Mouse (Mus musculus) neural tube, embryonic 15.5 days (tissue): ENCODE measurements around the gene Lrrc52. TPM values are rescaled to one million over a fixed set of nuclear protein-coding genes. Genes with fewer than 3 reads are reported as not detected.

Experiments
- ATAC-seq: fragments of 200-750 bp; cut with Nextera tagmentation; 2 replicates; pipeline ENCODE4 v1.8.0; 2017; ENCODE audit warnings: mild to moderate bottlenecking, moderate TSS enrichment, moderate library complexity; ENCODE audit not compliant: low FRiP score
- H3K27ac ChIP-seq: fragments of 300-500 bp; sonication (generic); replicated peaks from 2 replicates; pipeline ENCODE4 v1.5.1; 2015; ENCODE audit warnings: mild to moderate bottlenecking, inconsistent platforms
- H3K27me3 ChIP-seq: fragments of 300-500 bp; sonication (generic); replicated peaks from 2 replicates; pipeline ENCODE4 v1.6.1; 2015; ENCODE audit warnings: inconsistent platforms
- H3K36me3 ChIP-seq: fragments of 300-500 bp; sonication (generic); 2 replicates; pipeline ENCODE4 v1.6.1; 2015; ENCODE audit warnings: inconsistent platforms
- H3K4me1 ChIP-seq: fragments of 300-500 bp; sonication (generic); 2 replicates; pipeline ENCODE4 v1.6.1; 2015; ENCODE audit warnings: inconsistent platforms
- H3K4me2 ChIP-seq: fragments of 300-500 bp; sonication (generic); 2 replicates; pipeline ENCODE4 v1.6.1; 2015; ENCODE audit warnings: inconsistent platforms, mild to moderate bottlenecking, moderate library complexity
- H3K4me3 ChIP-seq: fragments of 300-500 bp; sonication (generic); replicated peaks from 2 replicates; pipeline ENCODE4 v1.5.1; 2015; ENCODE audit warnings: mild to moderate bottlenecking, inconsistent platforms
- H3K9ac ChIP-seq: fragments of 300-500 bp; sonication (generic); replicated peaks from 2 replicates; pipeline ENCODE4 v1.6.1; 2015; ENCODE audit warnings: mild to moderate bottlenecking, inconsistent platforms
- H3K9me3 ChIP-seq: fragments of 300-500 bp; sonication (generic); replicated peaks from 2 replicates; pipeline ENCODE4 v1.6.1; 2016; ENCODE audit warnings: inconsistent platforms
- WGBS: fragments of 180-500 bp; shearing (Covaris S2); methylation state at CpG from one replicate; pipeline ENCODE4 v1.1.7; 2015; ENCODE audit warnings: mixed read lengths; 5-methylcytosine and 5-hydroxymethylcytosine counted together
- polyA plus RNA-seq: library from polyadenylated mRNA; unstranded; fragments of >200 nt; fragmentation: Nextera tagmentation; extraction: Ambion mirVana; gene quantifications from 2 replicates; pipeline ENCODE4 v1.2.1, GENCODE M21; 2015

Lrrc52 gene
- polyA plus RNA-seq = 0.13 and 0.20 TPM in 2 replicates

- H3K27ac ChIP-seq = no peak within 1 kb of the TSS
- no peak within 1 kb of the TSS for H3K4me2 ChIP-seq
- H3K27me3 ChIP-seq = no peaks in the 10 kb centered on the region
- H3K4me1 ChIP-seq = peaks cover 3% of the 10 kb centered on the region
- no peak within 1 kb of the TSS for H3K9ac ChIP-seq
- H3K36me3 ChIP-seq = no peaks in the 10 kb centered on the region
- no peak for ATAC-seq
- H3K4me3 ChIP-seq = no peak within 1 kb of the TSS
- H3K9me3 ChIP-seq = no peaks in the 10 kb centered on the region
- 33% methylated on average over 9 of the region's 9 CpGs for WGBS
Observed at GRCm38 (mm10) chr1:167466765-167467426, at the start of gene Lrrc52. Gene Lrrc52, minus strand, starts transcription at chr1:167466780.

GRCm38 (mm10) chr1:167511621-167512020, 45.0 kb upstream of the Lrrc52 start:
- Histone ChIP-seq H3K4me2 (no peak overlapping the region), H3K9me3 (no peaks in the 10 kb centered on the region), H3K36me3 (no peaks in the 10 kb centered on the region), H3K4me3 (no peak overlapping the region), H3K9ac (no peak overlapping the region), H3K27ac (no peak overlapping the region), H3K27me3 (no peaks in the 10 kb centered on the region), H3K4me1 (peaks cover under 1% of the 10 kb centered on the region)
- no peak for ATAC-seq
- 89% methylated on average over 9 of the region's 9 CpGs for whole genome bisulfite sequencing

GRCm38 (mm10) chr1:167506048-167506447, 39.5 kb upstream of the Lrrc52 start:
- Histone ChIP-seq H3K27ac (peak overlapping the region; percentile 66), H3K36me3 (no peaks in the 10 kb centered on the region), H3K4me3 (no peak overlapping the region), H3K9me3 (no peaks in the 10 kb centered on the region), H3K4me2 (no peak overlapping the region), H3K9ac (no peak overlapping the region), H3K27me3 (no peaks in the 10 kb centered on the region), H3K4me1 (peaks cover 18% of the 10 kb centered on the region)
- ATAC-seq = peak; percentile 65
- WGBS = 16% methylated on average over 7 of the region's 7 CpGs

- Histone ChIP-seq H3K4me3 (no peak overlapping the region), H3K27ac (peak overlapping the region; percentile 66), H3K9me3 (no peaks in the 10 kb centered on the region), H3K9ac (no peak overlapping the region), H3K36me3 (no peaks in the 10 kb centered on the region), H3K4me2 (no peak overlapping the region), H3K27me3 (no peaks in the 10 kb centered on the region), H3K4me1 (peaks cover 18% of the 10 kb centered on the region)
- 65% methylated on average over 1 of the region's 1 CpGs for WGBS
- ATAC-seq = peak; percentile 28; the same call in 1 of the 2 replicates
Observed at GRCm38 (mm10) chr1:167505427-167505826, 38.8 kb upstream of the Lrrc52 start.

GRCm38 (mm10) chr1:167499097-167499850, 32.7 kb upstream of the Lrrc52 start:
- WGBS = 24% methylated on average over 12 of the region's 12 CpGs
- H3K4me2 ChIP-seq = no peak overlapping the region
- no peak overlapping the region for H3K4me3 ChIP-seq
- H3K9me3 ChIP-seq = no peaks in the 10 kb centered on the region
- H3K9ac ChIP-seq = no peak overlapping the region
- peak overlapping the region; percentile 19; the same call in 1 of the 2 replicates for H3K27ac ChIP-seq
- H3K4me1 ChIP-seq = peaks cover 19% of the 10 kb centered on the region
- no peaks in the 10 kb centered on the region for H3K27me3 ChIP-seq
- no peaks in the 10 kb centered on the region for H3K36me3 ChIP-seq
- ATAC-seq = peak; percentile 59

- peaks cover 19% of the 10 kb centered on the region for H3K4me1 ChIP-seq
- no peak overlapping the region for H3K4me3 ChIP-seq
- H3K27me3 ChIP-seq = no peaks in the 10 kb centered on the region
- no peak overlapping the region for H3K9ac ChIP-seq
- no peaks in the 10 kb centered on the region for H3K9me3 ChIP-seq
- H3K27ac ChIP-seq = no peak overlapping the region
- no peaks in the 10 kb centered on the region for H3K36me3 ChIP-seq
- 25% methylated on average over 10 of the region's 10 CpGs for WGBS
- no peak overlapping the region for H3K4me2 ChIP-seq
- ATAC-seq = no peak
Observed at GRCm38 (mm10) chr1:167497991-167498390, 31.4 kb upstream of the Lrrc52 start.

- Histone ChIP-seq H3K9me3 (no peaks in the 10 kb centered on the region), H3K27me3 (no peaks in the 10 kb centered on the region), H3K4me1 (peaks cover 19% of the 10 kb centered on the region), H3K9ac (no peak overlapping the region), H3K4me2 (no peak overlapping the region), H3K36me3 (no peaks in the 10 kb centered on the region), H3K27ac (no peak overlapping the region), H3K4me3 (no peak overlapping the region)
- no peak for ATAC-seq
- WGBS = 46% methylated on average over 3 of the region's 3 CpGs
Observed at GRCm38 (mm10) chr1:167497560-167497959, 31.0 kb upstream of the Lrrc52 start.

GRCm38 (mm10) chr1:167491501-167491900, 24.9 kb upstream of the Lrrc52 start:
- WGBS = 90% methylated on average over 7 of the region's 7 CpGs
- Histone ChIP-seq H3K4me2 (no peak overlapping the region), H3K9ac (no peak overlapping the region), H3K4me3 (no peak overlapping the region), H3K9me3 (no peaks in the 10 kb centered on the region), H3K27me3 (no peaks in the 10 kb centered on the region), H3K4me1 (no peaks in the 10 kb centered on the region), H3K36me3 (no peaks in the 10 kb centered on the region), H3K27ac (no peak overlapping the region)
- ATAC-seq = no peak

GRCm38 (mm10) chr1:167487933-167488332, 21.4 kb upstream of the Lrrc52 start:
- no peak for ATAC-seq
- Histone ChIP-seq H3K4me1 (no peaks in the 10 kb centered on the region), H3K9me3 (no peaks in the 10 kb centered on the region), H3K4me3 (no peak overlapping the region), H3K36me3 (no peaks in the 10 kb centered on the region), H3K27ac (no peak overlapping the region), H3K4me2 (no peak overlapping the region), H3K27me3 (no peaks in the 10 kb centered on the region), H3K9ac (no peak overlapping the region)
- WGBS = 92% methylated on average over 5 of the region's 5 CpGs

- 86% methylated on average over 3 of the region's 3 CpGs for WGBS
Observed at GRCm38 (mm10) chr1:167486959-167487680, 20.5 kb upstream of the Lrrc52 start.

GRCm38 (mm10) chr1:167482863-167483262, 16.3 kb upstream of the Lrrc52 start:
- Histone ChIP-seq H3K27me3 (no peaks in the 10 kb centered on the region), H3K4me1 (no peaks in the 10 kb centered on the region), H3K27ac (no peak overlapping the region), H3K4me3 (no peak overlapping the region), H3K4me2 (no peak overlapping the region), H3K9ac (no peak overlapping the region), H3K9me3 (no peaks in the 10 kb centered on the region), H3K36me3 (no peaks in the 10 kb centered on the region)
- no peak for ATAC-seq
- 89% methylated on average over 4 of the region's 4 CpGs for WGBS

More at GRCm38 (mm10) chr1:167486959-167487680, 20.5 kb upstream of the Lrrc52 start:
- no peak for ATAC-seq
- Histone ChIP-seq H3K4me1 (no peaks in the 10 kb centered on the region), H3K9ac (no peak overlapping the region), H3K36me3 (no peaks in the 10 kb centered on the region), H3K27ac (no peak overlapping the region), H3K4me2 (no peak overlapping the region), H3K9me3 (no peaks in the 10 kb centered on the region), H3K27me3 (no peaks in the 10 kb centered on the region), H3K4me3 (no peak overlapping the region)
